ENCODE assay signal across 7 mouse cellular contexts in the genomic region with DNA sequence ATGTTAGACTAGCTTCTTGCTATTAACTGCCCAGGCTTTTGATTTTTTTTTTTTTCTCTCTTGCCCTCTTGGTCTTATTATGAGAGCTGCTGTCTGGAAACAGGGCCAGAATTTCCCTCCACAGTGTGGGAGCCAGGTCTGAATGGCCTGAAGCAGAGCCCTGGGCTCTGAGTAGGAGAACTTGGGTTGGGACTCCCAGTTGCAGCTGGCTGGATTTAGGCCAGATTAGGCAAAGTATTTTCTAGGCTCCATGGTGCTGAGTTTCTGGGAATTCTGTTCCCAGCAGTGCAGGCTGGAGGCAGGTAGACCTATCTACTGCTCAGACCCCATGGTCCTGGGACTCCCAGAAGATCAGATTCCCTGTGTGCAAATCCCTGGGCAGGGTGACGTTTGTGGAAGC. TPM values are rescaled to one million over a fixed set of nuclear protein-coding genes. Genes with fewer than 3 reads are reported as not detected.
A peak's percentile ranks its signal among the peaks of the same experiment; 100 is the strongest.
DNase-seq lines count a peak whose midpoint lies in the region; ATAC-seq and TF ChIP-seq lines count a peak whose summit lies in the region.

No protein-coding gene starts in this region.

- peaks cover 10% of the 10 kb centered on the region; the same call in 1 of the 2 replicates for H3K4me1 ChIP-seq in liver, adult 2 months (ENCODE audit: control insufficient read depth, insufficient read depth, low read length)
- peaks cover 29% of the 10 kb centered on the region for H3K4me1 ChIP-seq in liver, embryonic 12.5 days
- H3K4me1 ChIP-seq in embryonic facial prominence, embryonic 13.5 days = peaks cover 60% of the 10 kb centered on the region
- H3K4me1 ChIP-seq in heart, embryonic 13.5 days = peaks cover 91% of the 10 kb centered on the region
- no peaks in the 10 kb centered on the region; the same call in 1 of the 2 replicates for H3K4me1 ChIP-seq in liver, embryonic 13.5 days (replicated peaks)

- H3K4me3 ChIP-seq in liver, adult 2 months (ENCODE audit: insufficient read depth, low read depth, low read length) = no peak overlapping the region
- H3K4me3 ChIP-seq in liver, embryonic 12.5 days = no peak overlapping the region
- no peak overlapping the region for H3K4me3 ChIP-seq in embryonic facial prominence, embryonic 13.5 days
- no peak overlapping the region for H3K4me3 ChIP-seq in heart, embryonic 13.5 days
- no peak overlapping the region for H3K4me3 ChIP-seq in liver, embryonic 13.5 days (replicated peaks)

- H3K27me3 ChIP-seq in liver, adult 2 months (ENCODE audit: control insufficient read depth, insufficient read depth, low read length) = no peaks in the 10 kb centered on the region
- H3K27me3 ChIP-seq in liver, embryonic 12.5 days (replicated peaks) = peaks cover 41% of the 10 kb centered on the region
- no peaks in the 10 kb centered on the region for H3K27me3 ChIP-seq in embryonic facial prominence, embryonic 13.5 days
- H3K27me3 ChIP-seq in heart, embryonic 13.5 days (replicated peaks) = peaks cover 4% of the 10 kb centered on the region
- H3K27me3 ChIP-seq in liver, embryonic 13.5 days = peaks cover 26% of the 10 kb centered on the region

- H3K9ac ChIP-seq in liver, adult 2 months (ENCODE audit: low read depth, low read length) = no peak overlapping the region
- no peak overlapping the region for H3K9ac ChIP-seq in liver, embryonic 12.5 days
- H3K9ac ChIP-seq in embryonic facial prominence, embryonic 13.5 days = no peak overlapping the region
- peak overlapping the region; percentile 8; the same call in 1 of the 2 replicates for H3K9ac ChIP-seq in heart, embryonic 13.5 days
- H3K9ac ChIP-seq in liver, embryonic 13.5 days = no peak overlapping the region

- peaks cover under 1% of the 10 kb centered on the region; the same call in 1 of the 2 replicates for H3K79me2 ChIP-seq in liver, adult 2 months (ENCODE audit: control insufficient read depth, insufficient read depth, low read length)

- peak overlapping the region; percentile 70 for H3K27ac ChIP-seq in liver, adult 2 months (replicated peaks; ENCODE audit: insufficient read depth, low read depth, low read length)
- no peak overlapping the region for H3K27ac ChIP-seq in liver, embryonic 12.5 days
- H3K27ac ChIP-seq in embryonic facial prominence, embryonic 13.5 days = peak overlapping the region; percentile 39; the same call in 1 of the 2 replicates
- H3K27ac ChIP-seq in heart, embryonic 13.5 days (replicated peaks) = peak overlapping the region; percentile 85
- peak overlapping the region; percentile 23; the same call in 1 of the 2 replicates for H3K27ac ChIP-seq in liver, embryonic 13.5 days

- WGBS in liver, adult 2 months = 56% methylated on average over 1 of the region's 1 CpGs
- 41% methylated on average over 1 of the region's 1 CpGs for WGBS in liver, embryonic 12.5 days (ENCODE audit: insufficient replicate concordance)
- WGBS in embryonic facial prominence, embryonic 13.5 days = 42% methylated on average over 1 of the region's 1 CpGs
- WGBS in heart, embryonic 13.5 days = 62% methylated on average over 1 of the region's 1 CpGs
- WGBS in liver, embryonic 13.5 days (ENCODE audit: insufficient replicate concordance) = 42% methylated on average over 1 of the region's 1 CpGs

- no peak for DNase-seq in liver, adult 2 months (ENCODE audit: extremely low read depth, low read depth, low spot score)
- DNase-seq in liver, embryonic 13.5 days = no peak
- DNase-seq in urinary bladder, postnatal 25 days (ENCODE audit: low spot score) = no peak

- H3K4me2 ChIP-seq in liver, embryonic 12.5 days = no peak overlapping the region
- no peak overlapping the region for H3K4me2 ChIP-seq in embryonic facial prominence, embryonic 13.5 days
- H3K4me2 ChIP-seq in heart, embryonic 13.5 days = 0 out of 2 replicates have a peak overlapping the region, but pooled peaks have one; percentile 50
- no peak overlapping the region for H3K4me2 ChIP-seq in liver, embryonic 13.5 days

- no peak for TF ChIP-seq POLR2A in liver, adult 2 months (IDR thresholded peaks at IDR 0.05; ENCODE audit: extremely low read depth, insufficient read depth, low read length)

- no peak for ATAC-seq in liver, embryonic 12.5 days
- no peak for ATAC-seq in embryonic facial prominence, embryonic 13.5 days (ENCODE audit: insufficient number of reproducible peaks, insufficient read depth, low FRiP score, low TSS enrichment, low read depth)
- ATAC-seq in heart, embryonic 13.5 days (ENCODE audit: extremely low read depth, insufficient number of reproducible peaks, low FRiP score, low TSS enrichment) = no peak
- ATAC-seq in liver, embryonic 13.5 days (ENCODE audit: low read depth) = no peak
- no peak for ATAC-seq in monocyte, adult 5-6 weeks (replicated peaks; ENCODE audit: insufficient number of reproducible peaks, low FRiP score, low TSS enrichment, poor library complexity, severe bottlenecking)

- H3K9me3 ChIP-seq in liver, embryonic 12.5 days (replicated peaks) = no peaks in the 10 kb centered on the region
- no peaks in the 10 kb centered on the region for H3K9me3 ChIP-seq in embryonic facial prominence, embryonic 13.5 days
- no peaks in the 10 kb centered on the region for H3K9me3 ChIP-seq in heart, embryonic 13.5 days
- no peaks in the 10 kb centered on the region for H3K9me3 ChIP-seq in liver, embryonic 13.5 days (replicated peaks)

- TF ChIP-seq CTCF in liver, adult 2 months (IDR thresholded peaks at IDR 0.05; ENCODE audit: low read depth, low read length) = no peak

- H3K36me3 ChIP-seq in liver, adult 2 months (ENCODE audit: control insufficient read depth, insufficient read depth, low read length) = no peaks in the 10 kb centered on the region
- no peaks in the 10 kb centered on the region for H3K36me3 ChIP-seq in liver, embryonic 12.5 days
- peaks cover 4% of the 10 kb centered on the region; the same call in 1 of the 2 replicates for H3K36me3 ChIP-seq in embryonic facial prominence, embryonic 13.5 days
- no peaks in the 10 kb centered on the region for H3K36me3 ChIP-seq in heart, embryonic 13.5 days
- no peaks in the 10 kb centered on the region for H3K36me3 ChIP-seq in liver, embryonic 13.5 days

RNA-seq across cellular contexts. Expression of gene Sdc3, which starts 6.1 kb away (rescaled TPM):
- total RNA-seq in liver, adult 2 months (2014; rRNA removed) = 11.1 and 18.1 TPM in 2 replicates
- polyA plus RNA-seq in liver, adult 2 months (2012; rRNA removed) = 23.2 and 37.1 TPM in 2 replicates
- 8.0 and 9.8 TPM in 2 replicates for polyA plus RNA-seq in liver, embryonic 12.5 days (2016; fragmentation: Nextera tagmentation; extraction: Ambion mirVana)
- polyA plus RNA-seq in embryonic facial prominence, embryonic 13.5 days (2015; fragmentation: Nextera tagmentation; extraction: Ambion mirVana) = 32.7 and 34.6 TPM in 2 replicates
- polyA plus RNA-seq in heart, embryonic 13.5 days (2015; fragmentation: Nextera tagmentation; extraction: Ambion mirVana) = 21.7 and 23.9 TPM in 2 replicates
- polyA plus RNA-seq in liver, embryonic 13.5 days (2015; fragmentation: Nextera tagmentation; extraction: Ambion mirVana) = 5.3 and 6.5 TPM in 2 replicates
- 16.3 to 46.3 TPM (median 22.3 TPM) in 3 replicates for total RNA-seq in monocyte, adult 5-6 weeks (2017)
